Mouse (Mus musculus) stomach, embryonic 16.5 days (tissue): ENCODE results near the gene Dctn1. TPM values are rescaled to one million over a fixed set of nuclear protein-coding genes. Genes with fewer than 3 reads are reported as not detected.
A peak's percentile ranks its signal among the peaks of the same experiment; 100 is the strongest.

Source experiments
- ATAC-seq: fragments of 200-750 bp; cut with Nextera tagmentation; 2 replicates; pipeline ENCODE4 v1.8.0; 2017; ENCODE audit warnings: moderate number of reproducible peaks, moderate TSS enrichment; ENCODE audit not compliant: insufficient read depth, low FRiP score
- H3K27ac ChIP-seq: fragments of 300-500 bp; sonication (generic); 2 replicates; pipeline ENCODE4 v1.5.1; 2014; ENCODE audit warnings: low read length
- H3K27me3 ChIP-seq: fragments of 300-500 bp; sonication (generic); 2 replicates; pipeline ENCODE4 v1.6.1; 2014; ENCODE audit warnings: low read length, control low read depth, mixed read lengths; ENCODE audit not compliant: control insufficient read depth, insufficient read depth
- H3K36me3 ChIP-seq: fragments of 300-500 bp; sonication (generic); 2 replicates; pipeline ENCODE4 v1.6.1; 2014; ENCODE audit warnings: low read length; ENCODE audit not compliant: control insufficient read depth, insufficient read depth
- H3K4me1 ChIP-seq: fragments of 300-500 bp; sonication (generic); 2 replicates; pipeline ENCODE4 v1.6.1; 2014; ENCODE audit warnings: low read length, control low read depth, mixed read lengths; ENCODE audit not compliant: control insufficient read depth, insufficient read depth
- H3K4me2 ChIP-seq: fragments of 300-500 bp; sonication (generic); 2 replicates; pipeline ENCODE4 v1.6.1; 2014; ENCODE audit warnings: low read depth, low read length, mixed read lengths
- H3K4me3 ChIP-seq: fragments of 300-500 bp; sonication (generic); replicated peaks from 2 replicates; pipeline ENCODE4 v1.5.1; 2014; ENCODE audit warnings: mild to moderate bottlenecking, low read length
- H3K9ac ChIP-seq: fragments of 300-500 bp; sonication (generic); 2 replicates; pipeline ENCODE4 v1.6.1; 2014; ENCODE audit warnings: low read length
- H3K9me3 ChIP-seq: fragments of 300-500 bp; sonication (generic); replicated peaks from 2 replicates; pipeline ENCODE4 v1.6.1; 2016; ENCODE audit warnings: low read length, control low read depth; ENCODE audit not compliant: control insufficient read depth
- WGBS: fragments of 180-500 bp; shearing (Covaris S2); extraction: QIAGEN DNeasy Blood & Tissue Kit; methylation state at CpG from one replicate; pipeline ENCODE4 v1.1.7; 2014; 5-methylcytosine and 5-hydroxymethylcytosine counted together
- polyA plus RNA-seq: library from polyadenylated mRNA; unstranded; fragments of >200 nt; fragmentation: Nextera tagmentation; extraction: Ambion mirVana; gene quantifications from 2 replicates; pipeline ENCODE4 v1.2.1, GENCODE M21; 2015

The Dctn1 gene
- polyA plus RNA-seq, 1 experiment from 2014 or later = 74.1 TPM

- Histone ChIP-seq H3K4me1 (no peaks in the 10 kb centered on the region; the same call in 1 of the 2 replicates), H3K36me3 (no peaks in the 10 kb centered on the region), H3K9me3 (no peaks in the 10 kb centered on the region), H3K9ac (no peak overlapping the region), H3K27ac (no peak overlapping the region), H3K4me2 (no peak overlapping the region), H3K4me3 (no peak overlapping the region), H3K27me3 (no peaks in the 10 kb centered on the region)
- 66% methylated on average over 9 of the region's 9 CpGs for WGBS
- ATAC-seq = no peak
Observed at GRCm38 (mm10) chr6:83172240-83172920, 6.7 kb downstream of the Dctn1 start.

- no peak for ATAC-seq
Observed at GRCm38 (mm10) chr6:83175996-83176395, 10.3 kb downstream of the Dctn1 start.

GRCm38 (mm10) chr6:83179390-83180117, 13.8 kb downstream of the Dctn1 start:
- Histone ChIP-seq H3K9me3 (no peaks in the 10 kb centered on the region), H3K27me3 (no peaks in the 10 kb centered on the region), H3K36me3 (no peaks in the 10 kb centered on the region), H3K9ac (peak overlapping the region; percentile 61), H3K4me2 (peak overlapping the region; percentile 51), H3K4me3 (peak overlapping the region; percentile 22), H3K27ac (no peak overlapping the region), H3K4me1 (peaks cover 8% of the 10 kb centered on the region)
- peak; percentile 72; the same call in 1 of the 2 replicates for ATAC-seq
- WGBS = 31% methylated on average over 12 of the region's 12 CpGs

More at GRCm38 (mm10) chr6:83175996-83176395, 10.3 kb downstream of the Dctn1 start:
- Histone ChIP-seq H3K4me3 (no peak overlapping the region), H3K4me2 (no peak overlapping the region), H3K9ac (no peak overlapping the region), H3K9me3 (no peaks in the 10 kb centered on the region), H3K4me1 (peaks cover 8% of the 10 kb centered on the region), H3K36me3 (no peaks in the 10 kb centered on the region), H3K27ac (no peak overlapping the region), H3K27me3 (no peaks in the 10 kb centered on the region)
- 82% methylated on average over 8 of the region's 8 CpGs for WGBS

GRCm38 (mm10) chr6:83180605-83181004, 14.9 kb downstream of the Dctn1 start:
- Histone ChIP-seq H3K27ac (no peak overlapping the region), H3K9ac (no peak overlapping the region), H3K27me3 (no peaks in the 10 kb centered on the region), H3K36me3 (no peaks in the 10 kb centered on the region), H3K4me2 (no peak overlapping the region), H3K4me1 (peaks cover 9% of the 10 kb centered on the region), H3K9me3 (no peaks in the 10 kb centered on the region), H3K4me3 (no peak overlapping the region)
- ATAC-seq = no peak
- WGBS = 80% methylated on average over 6 of the region's 6 CpGs

GRCm38 (mm10) chr6:83184858-83185435, 19.2 kb downstream of the Dctn1 start:
- no peak for ATAC-seq
- 87% methylated on average over 3 of the region's 3 CpGs for WGBS
- no peak overlapping the region for H3K4me3 ChIP-seq
- no peak overlapping the region for H3K4me2 ChIP-seq
- H3K27ac ChIP-seq = no peak overlapping the region
- H3K36me3 ChIP-seq = peaks cover 3% of the 10 kb centered on the region; the same call in 1 of the 2 replicates
- H3K4me1 ChIP-seq = 0 out of 2 replicates have a peak, but pooled peaks cover 6% of the 10 kb centered on the region
- no peaks in the 10 kb centered on the region for H3K9me3 ChIP-seq
- no peak overlapping the region for H3K9ac ChIP-seq
- no peaks in the 10 kb centered on the region for H3K27me3 ChIP-seq

GRCm38 (mm10) chr6:83185895-83186861, 20.5 kb downstream of the Dctn1 start:
- Histone ChIP-seq H3K4me3 (no peak overlapping the region), H3K27ac (no peak overlapping the region), H3K9me3 (no peaks in the 10 kb centered on the region), H3K9ac (peak overlapping the region; percentile 25; the same call in 1 of the 2 replicates), H3K36me3 (peaks cover 13% of the 10 kb centered on the region; the same call in 1 of the 2 replicates), H3K27me3 (no peaks in the 10 kb centered on the region), H3K4me2 (peak overlapping the region; percentile 5; the same call in 1 of the 2 replicates), H3K4me1 (0 out of 2 replicates have a peak, but pooled peaks cover 6% of the 10 kb centered on the region)
- peak; percentile 49; the same call in 1 of the 2 replicates for ATAC-seq
- 17% methylated on average over 25 of the region's 25 CpGs for WGBS

- H3K36me3 ChIP-seq = peaks cover 20% of the 10 kb centered on the region; the same call in 1 of the 2 replicates
- 79% methylated on average over 2 of the region's 2 CpGs for WGBS
- H3K4me2 ChIP-seq = no peak overlapping the region
Observed at GRCm38 (mm10) chr6:83186946-83187345, 21.2 kb downstream of the Dctn1 start.

GRCm38 (mm10) chr6:83193571-83193970, 27.9 kb downstream of the Dctn1 start:
- Histone ChIP-seq H3K4me1 (no peaks in the 10 kb centered on the region), H3K36me3 (peaks cover 49% of the 10 kb centered on the region), H3K27ac (no peak overlapping the region), H3K4me2 (no peak overlapping the region), H3K9ac (no peak overlapping the region), H3K4me3 (no peak overlapping the region), H3K9me3 (no peaks in the 10 kb centered on the region), H3K27me3 (no peaks in the 10 kb centered on the region)
- 92% methylated on average over 7 of the region's 7 CpGs for WGBS
- ATAC-seq = no peak

More at GRCm38 (mm10) chr6:83186946-83187345, 21.2 kb downstream of the Dctn1 start:
- ATAC-seq = no peak
- Histone ChIP-seq H3K9me3 (no peaks in the 10 kb centered on the region), H3K9ac (no peak overlapping the region), H3K4me1 (0 out of 2 replicates have a peak, but pooled peaks cover 6% of the 10 kb centered on the region), H3K27ac (no peak overlapping the region), H3K4me3 (no peak overlapping the region), H3K27me3 (no peaks in the 10 kb centered on the region)
